In genomic region chr6:40749030-40749429, GRCm38 (mm10) we compare ENCODE assay signal across 3 mouse cellular contexts.
A peak's percentile ranks its signal among the peaks of the same experiment; 100 is the strongest.
DNase-seq lines count a peak whose midpoint lies in the region; ATAC-seq lines count a peak whose summit lies in the region.

No protein-coding gene starts in this region.

- peak; percentile 57; the same call in 1 of the 2 replicates for ATAC-seq in frontal cortex, adult (ENCODE audit: low TSS enrichment)
- 0 out of 2 replicates have a peak, but pooled peaks have one; percentile 24 for ATAC-seq in megakaryocyte, adult 5-6 weeks (ENCODE audit: poor library complexity, severe bottlenecking)

- peak; percentile 56 for DNase-seq in 416B (ENCODE audit: low read depth)
